ENCODE assay signal across 7 mouse cellular contexts in the genomic region with DNA sequence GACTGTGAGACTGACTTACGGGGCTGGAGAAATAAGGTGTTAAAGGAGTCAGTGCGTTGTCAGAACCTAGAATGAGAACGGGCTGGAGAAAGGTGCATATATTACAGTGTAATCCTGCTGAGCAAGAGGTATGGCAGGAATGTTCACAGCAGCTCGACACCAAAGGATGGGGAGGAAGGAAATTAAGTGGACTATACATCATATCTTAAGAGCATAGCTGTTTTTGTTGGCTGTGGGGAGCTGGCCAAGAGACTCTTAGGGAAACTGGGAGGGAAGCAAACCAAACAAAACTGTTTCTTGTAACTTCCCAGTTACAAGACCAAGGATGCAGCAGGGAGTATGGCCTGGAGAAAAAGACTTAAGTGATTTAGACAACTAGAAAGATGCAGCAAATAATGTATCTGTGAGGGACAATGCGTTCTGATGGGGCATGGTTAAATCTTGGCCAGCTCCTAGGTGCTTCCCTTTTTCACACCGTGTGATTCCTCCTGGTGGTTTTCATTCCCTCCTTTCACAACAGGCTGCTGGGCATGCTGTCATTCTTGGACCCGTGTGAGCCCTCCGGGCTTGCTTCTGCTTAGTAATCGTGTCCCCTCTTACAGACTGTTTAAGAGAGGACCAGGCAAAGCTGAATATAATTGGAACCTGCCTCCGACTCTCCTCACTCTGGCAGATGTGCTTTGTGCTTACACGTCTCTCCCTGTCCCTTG. TPM values are rescaled to one million over a fixed set of nuclear protein-coding genes. Genes with fewer than 3 reads are reported as not detected.
DNase-seq lines count a peak whose midpoint lies in the region; ATAC-seq and TF ChIP-seq lines count a peak whose summit lies in the region.

No protein-coding gene starts in this region.

- WGBS in lung, embryonic 16.5 days: 40% methylated on average over 11 of the region's 11 CpGs
- WGBS in forebrain, embryonic 15.5 days: 56% methylated on average over 11 of the region's 11 CpGs
- WGBS in intestine, postnatal 0 days: 57% methylated on average over 11 of the region's 11 CpGs
- WGBS in stomach, postnatal 0 days: 47% methylated on average over 11 of the region's 11 CpGs

- peak overlapping the region; percentile 30 for H3K4me3 ChIP-seq in lung, embryonic 16.5 days (ENCODE audit: low read length)
- H3K4me3 ChIP-seq in forebrain, embryonic 15.5 days: peak overlapping the region; percentile 20
- 0 out of 2 replicates have a peak overlapping the region, but pooled peaks have one; percentile 9 for H3K4me3 ChIP-seq in intestine, postnatal 0 days (ENCODE audit: low read depth, low read length)
- H3K4me3 ChIP-seq in stomach, postnatal 0 days (ENCODE audit: low read depth, low read length): peak overlapping the region; percentile 18; the same call in 1 of the 2 replicates

- peak overlapping the region; percentile 51 for H3K4me2 ChIP-seq in lung, embryonic 16.5 days (ENCODE audit: low read depth, low read length)
- peak overlapping the region; percentile 34 for H3K4me2 ChIP-seq in forebrain, embryonic 15.5 days (replicated peaks)
- H3K4me2 ChIP-seq in intestine, postnatal 0 days (replicated peaks; ENCODE audit: low read depth): peak overlapping the region; percentile 52
- peak overlapping the region; percentile 41 for H3K4me2 ChIP-seq in stomach, postnatal 0 days (replicated peaks; ENCODE audit: low read depth)

- no peaks in the 10 kb centered on the region for H3K9me3 ChIP-seq in lung, embryonic 16.5 days (ENCODE audit: control insufficient read depth, low read length)
- no peaks in the 10 kb centered on the region for H3K9me3 ChIP-seq in forebrain, embryonic 15.5 days
- no peaks in the 10 kb centered on the region for H3K9me3 ChIP-seq in intestine, postnatal 0 days (ENCODE audit: control insufficient read depth)
- H3K9me3 ChIP-seq in stomach, postnatal 0 days (ENCODE audit: control insufficient read depth, low read length): no peaks in the 10 kb centered on the region

- no peak overlapping the region; the same call in 1 of the 2 replicates for H3K27ac ChIP-seq in lung, embryonic 16.5 days (ENCODE audit: low read length)
- no peak overlapping the region for H3K27ac ChIP-seq in forebrain, embryonic 15.5 days (replicated peaks)
- no peak overlapping the region for H3K27ac ChIP-seq in intestine, postnatal 0 days (ENCODE audit: low read depth, low read length)
- no peak overlapping the region for H3K27ac ChIP-seq in stomach, postnatal 0 days (replicated peaks)

- no peak for TF ChIP-seq CTCF in intestine, postnatal 0 days (IDR thresholded peaks at IDR 0.05; ENCODE audit: low read depth)
- no peak for TF ChIP-seq CTCF in stomach, postnatal 0 days (IDR thresholded peaks at IDR 0.05; ENCODE audit: low read depth)

- ATAC-seq in lung, embryonic 16.5 days (ENCODE audit: low read depth): no peak
- ATAC-seq in forebrain, embryonic 15.5 days (replicated peaks): no peak
- ATAC-seq in intestine, postnatal 0 days: no peak
- ATAC-seq in stomach, postnatal 0 days (ENCODE audit: low FRiP score, low TSS enrichment): no peak

- no peaks in the 10 kb centered on the region for H3K36me3 ChIP-seq in lung, embryonic 16.5 days (ENCODE audit: control insufficient read depth, insufficient read depth, low read length)
- H3K36me3 ChIP-seq in forebrain, embryonic 15.5 days: no peaks in the 10 kb centered on the region
- H3K36me3 ChIP-seq in intestine, postnatal 0 days (ENCODE audit: control insufficient read depth, insufficient read depth): no peaks in the 10 kb centered on the region
- H3K36me3 ChIP-seq in stomach, postnatal 0 days (ENCODE audit: control insufficient read depth, insufficient read depth, low read length): no peaks in the 10 kb centered on the region

- no peaks in the 10 kb centered on the region for H3K27me3 ChIP-seq in lung, embryonic 16.5 days (ENCODE audit: control insufficient read depth, insufficient read depth, low read depth, low read length)
- no peaks in the 10 kb centered on the region for H3K27me3 ChIP-seq in forebrain, embryonic 15.5 days
- no peaks in the 10 kb centered on the region for H3K27me3 ChIP-seq in intestine, postnatal 0 days (replicated peaks; ENCODE audit: control insufficient read depth, insufficient read depth, low read length)
- no peaks in the 10 kb centered on the region for H3K27me3 ChIP-seq in stomach, postnatal 0 days (ENCODE audit: control insufficient read depth, insufficient read depth, low read length)

- DNase-seq in lung, postnatal 25 days (ENCODE audit: low spot score): no peak
- DNase-seq in stomach, postnatal 0 days (ENCODE audit: low spot score): no peak
- no peak for DNase-seq in right cerebral cortex, postnatal 10 days (ENCODE audit: low spot score in 2 of 2)
- DNase-seq in left cerebral cortex, postnatal 36 days (ENCODE audit: low spot score in 2 of 2): no peak

- H3K4me1 ChIP-seq in lung, embryonic 16.5 days (replicated peaks; ENCODE audit: control insufficient read depth, insufficient read depth, low read length): peaks cover 22% of the 10 kb centered on the region
- H3K4me1 ChIP-seq in forebrain, embryonic 15.5 days: peaks cover 25% of the 10 kb centered on the region
- H3K4me1 ChIP-seq in intestine, postnatal 0 days (replicated peaks; ENCODE audit: control insufficient read depth, insufficient read depth, low read length): no peaks in the 10 kb centered on the region
- peaks cover 4% of the 10 kb centered on the region for H3K4me1 ChIP-seq in stomach, postnatal 0 days (replicated peaks; ENCODE audit: control insufficient read depth, insufficient read depth)

- TF ChIP-seq EP300 in stomach, postnatal 0 days (optimal IDR thresholded peaks at IDR 0.05): no peak

- peak overlapping the region; percentile 17; the same call in 1 of the 2 replicates for H3K9ac ChIP-seq in lung, embryonic 16.5 days (ENCODE audit: low read length)
- peak overlapping the region; percentile 26; the same call in 1 of the 2 replicates for H3K9ac ChIP-seq in forebrain, embryonic 15.5 days (replicated peaks)
- H3K9ac ChIP-seq in intestine, postnatal 0 days (ENCODE audit: low read depth, low read length): no peak overlapping the region
- H3K9ac ChIP-seq in stomach, postnatal 0 days (ENCODE audit: low read length): no peak overlapping the region

- intact Hi-C loops in left cerebral cortex, postnatal 36 days (cut with DNase I): loop anchor here (1.0 kb wide), 1 partner anchor 96 kb away; no protein-coding TSS in a partner anchor

RNA-seq across cellular contexts. Expression of a gene that starts 2.9 kb away (rescaled TPM):
- 0.11 and 0.23 TPM in 2 replicates for polyA plus RNA-seq in lung, embryonic 16.5 days (2015; fragmentation: Nextera tagmentation; extraction: Ambion mirVana)
- not detected in 2 replicates for polyA plus RNA-seq in forebrain, embryonic 15.5 days (2015; fragmentation: Nextera tagmentation; extraction: Ambion mirVana)
- not detected in 2 replicates for polyA plus RNA-seq in intestine, postnatal 0 days (2015; fragmentation: Nextera tagmentation; extraction: Ambion mirVana)
- 0.04 and 0.06 TPM in 2 replicates for polyA plus RNA-seq in stomach, postnatal 0 days (2015; fragmentation: Nextera tagmentation; extraction: Ambion mirVana)
- not detected for total RNA-seq in left cerebral cortex, postnatal 36 days (2021)

RNA-seq across cellular contexts. Expression of a gene that starts 3.1 kb away (rescaled TPM):
- 318 and 319 TPM in 2 replicates for polyA plus RNA-seq in lung, embryonic 16.5 days (2015; fragmentation: Nextera tagmentation; extraction: Ambion mirVana)
- polyA plus RNA-seq in forebrain, embryonic 15.5 days (2015; fragmentation: Nextera tagmentation; extraction: Ambion mirVana): 313 and 328 TPM in 2 replicates
- 624 and 671 TPM in 2 replicates for polyA plus RNA-seq in intestine, postnatal 0 days (2015; fragmentation: Nextera tagmentation; extraction: Ambion mirVana)
- 414 and 442 TPM in 2 replicates for polyA plus RNA-seq in stomach, postnatal 0 days (2015; fragmentation: Nextera tagmentation; extraction: Ambion mirVana)
- total RNA-seq in left cerebral cortex, postnatal 36 days (2021): 100 to 1,000 TPM; 247 to 273 TPM

RNA-seq across cellular contexts. Expression of a gene that starts 16.0 kb away (rescaled TPM):
- 1.5 and 2.1 TPM in 2 replicates for polyA plus RNA-seq in lung, embryonic 16.5 days (2015; fragmentation: Nextera tagmentation; extraction: Ambion mirVana)
- polyA plus RNA-seq in forebrain, embryonic 15.5 days (2015; fragmentation: Nextera tagmentation; extraction: Ambion mirVana): 1.2 and 2.1 TPM in 2 replicates
- 0.05 and 0.08 TPM in 2 replicates for polyA plus RNA-seq in intestine, postnatal 0 days (2015; fragmentation: Nextera tagmentation; extraction: Ambion mirVana)
- polyA plus RNA-seq in stomach, postnatal 0 days (2015; fragmentation: Nextera tagmentation; extraction: Ambion mirVana): not detected in 2 replicates
- 1 to 10 TPM; 1.5 to 2.6 TPM for total RNA-seq in left cerebral cortex, postnatal 36 days (2021)

Comparison
In these comparisons a context has a peak if more than half of its experiments do, and no peak if none do; other contexts are left out.
1. H3K9ac ChIP-seq: peak in lung, embryonic 16.5 days (single experiment) and forebrain, embryonic 15.5 days (single experiment); none in intestine, postnatal 0 days (single experiment) and stomach, postnatal 0 days (single experiment).
2. Peak in every context shown above with its lines, with median percentiles within 50 percentile points of each other: H3K4me2 ChIP-seq and H3K4me3 ChIP-seq.